Mouse (Mus musculus): ENCODE measurements around the gene Msantd3. TPM values are rescaled to one million over a fixed set of nuclear protein-coding genes. Genes with fewer than 3 reads are reported as not detected.

Msantd3 gene
- polyA plus RNA-seq, 1 experiment from 2014 or later: 31.2 TPM

GRCm38 (mm10) chr4:48555729-48556128 lies 16.0 kb downstream of the Msantd3 start:
- Histone ChIP-seq H3K36me3 (peaks cover 58% of the 10 kb centered on the region), H3K4me2 (no peak overlapping the region), H3K27me3 (replicated peaks) (no peaks in the 10 kb centered on the region), H3K9ac (no peak overlapping the region), H3K27ac (ENCODE audit: poor library complexity, severe bottlenecking) (no peak overlapping the region), H3K4me3 (no peak overlapping the region), H3K9me3 (replicated peaks) (no peaks in the 10 kb centered on the region), H3K4me1 (replicated peaks) (no peaks in the 10 kb centered on the region)
- no peak for ATAC-seq (ENCODE audit: insufficient number of reproducible peaks, low FRiP score)
- 16% methylated on average over 3 of the region's 3 CpGs for WGBS

DNA sequence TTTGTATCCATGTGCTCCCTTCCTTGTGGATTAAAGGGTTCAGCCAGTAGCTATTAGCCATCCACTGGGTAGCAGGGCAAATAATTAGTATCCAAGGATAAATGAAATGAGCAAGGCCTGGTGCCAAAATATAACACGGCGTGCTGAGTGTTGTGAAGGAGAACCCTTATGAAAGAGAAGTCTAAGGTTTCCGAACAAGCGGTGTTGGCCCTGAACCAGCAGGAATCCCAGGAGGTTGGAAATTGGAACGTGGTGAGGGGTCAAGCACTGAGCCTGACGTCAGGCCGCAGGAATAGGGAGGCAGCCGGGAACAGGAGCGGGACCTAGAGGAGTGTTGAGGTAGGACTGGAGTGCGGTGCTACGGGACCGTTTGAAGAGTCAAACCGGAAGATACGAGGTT lies 19.9 kb downstream of the Msantd3 start:
- no peaks in the 10 kb centered on the region for H3K4me1 ChIP-seq (replicated peaks)
- no peaks in the 10 kb centered on the region for H3K9me3 ChIP-seq (replicated peaks)
- no peak overlapping the region for H3K9ac ChIP-seq
- no peak overlapping the region for H3K27ac ChIP-seq (ENCODE audit: poor library complexity, severe bottlenecking)
- no peak overlapping the region for H3K4me3 ChIP-seq
- WGBS: 86% methylated on average over 14 of the region's 14 CpGs
- ATAC-seq (ENCODE audit: insufficient number of reproducible peaks, low FRiP score): no peak
- no peaks in the 10 kb centered on the region for H3K27me3 ChIP-seq (replicated peaks)
- peaks cover 60% of the 10 kb centered on the region for H3K36me3 ChIP-seq
- no peak overlapping the region for H3K4me2 ChIP-seq

DNA sequence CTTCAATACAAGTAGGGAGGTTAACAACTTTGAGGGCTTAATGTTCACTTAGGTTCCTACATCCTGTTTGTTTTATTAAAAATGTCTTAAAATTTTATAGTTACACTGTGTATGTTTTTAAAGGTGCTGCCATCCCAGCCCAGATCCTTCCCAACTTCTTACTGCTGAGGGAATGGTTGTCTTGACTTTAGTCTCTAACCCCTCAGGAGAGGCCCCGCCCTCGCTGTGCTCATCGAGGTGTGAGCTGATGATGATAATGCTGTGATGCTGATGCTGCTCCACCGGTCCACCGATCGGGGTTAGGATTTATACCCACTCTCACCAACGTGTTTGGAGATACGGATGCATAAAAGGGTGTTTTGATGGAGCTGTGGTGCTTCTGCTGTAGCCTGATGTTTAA lies 22.1 kb downstream of the Msantd3 start:
- Histone ChIP-seq H3K4me3 (no peak overlapping the region), H3K36me3 (peaks cover 49% of the 10 kb centered on the region), H3K27me3 (replicated peaks) (no peaks in the 10 kb centered on the region), H3K9me3 (replicated peaks) (no peaks in the 10 kb centered on the region), H3K27ac (ENCODE audit: poor library complexity, severe bottlenecking) (no peak overlapping the region), H3K9ac (no peak overlapping the region), H3K4me2 (no peak overlapping the region), H3K4me1 (replicated peaks) (peaks cover 13% of the 10 kb centered on the region)
- no peak for ATAC-seq (ENCODE audit: insufficient number of reproducible peaks, low FRiP score)
- 91% methylated on average over 8 of the region's 8 CpGs for WGBS

- Histone ChIP-seq H3K27me3 (replicated peaks) (no peaks in the 10 kb centered on the region), H3K4me2 (no peak overlapping the region), H3K4me3 (no peak overlapping the region), H3K27ac (ENCODE audit: poor library complexity, severe bottlenecking) (no peak overlapping the region), H3K9ac (no peak overlapping the region), H3K36me3 (peaks cover 28% of the 10 kb centered on the region), H3K9me3 (replicated peaks) (no peaks in the 10 kb centered on the region), H3K4me1 (replicated peaks) (peaks cover 19% of the 10 kb centered on the region)
- no peak for ATAC-seq (ENCODE audit: insufficient number of reproducible peaks, low FRiP score)
These were observed 25.2 kb downstream of the Msantd3 start for GRCm38 (mm10) chr4:48564962-48565361.

- no peak overlapping the region for H3K4me3 ChIP-seq
- WGBS: 85% methylated on average over 7 of the region's 7 CpGs
- no peak overlapping the region for H3K4me2 ChIP-seq
- H3K36me3 ChIP-seq: no peaks in the 10 kb centered on the region
- H3K9me3 ChIP-seq (replicated peaks): no peaks in the 10 kb centered on the region
- no peak for ATAC-seq (ENCODE audit: insufficient number of reproducible peaks, low FRiP score)
- no peak overlapping the region for H3K9ac ChIP-seq
- H3K27ac ChIP-seq (ENCODE audit: poor library complexity, severe bottlenecking): no peak overlapping the region
- H3K27me3 ChIP-seq (replicated peaks): no peaks in the 10 kb centered on the region
- peaks cover 24% of the 10 kb centered on the region for H3K4me1 ChIP-seq (replicated peaks)
These were observed 36.6 kb downstream of the Msantd3 start for GRCm38 (mm10) chr4:48576361-48576760.

- H3K27ac ChIP-seq (ENCODE audit: poor library complexity, severe bottlenecking): no peak overlapping the region
- no peaks in the 10 kb centered on the region for H3K9me3 ChIP-seq (replicated peaks)
- 97% methylated on average over 1 of the region's 1 CpGs for WGBS
- H3K4me1 ChIP-seq (replicated peaks): peaks cover 25% of the 10 kb centered on the region
- H3K27me3 ChIP-seq (replicated peaks): no peaks in the 10 kb centered on the region
- H3K4me3 ChIP-seq: no peak overlapping the region
- H3K9ac ChIP-seq: no peak overlapping the region
- no peaks in the 10 kb centered on the region for H3K36me3 ChIP-seq
- ATAC-seq (ENCODE audit: insufficient number of reproducible peaks, low FRiP score): no peak
- H3K4me2 ChIP-seq: no peak overlapping the region
These were observed 38.1 kb downstream of the Msantd3 start for GRCm38 (mm10) chr4:48577831-48578230.

GRCm38 (mm10) chr4:48578399-48578798 lies 38.7 kb downstream of the Msantd3 start:
- H3K4me2 ChIP-seq: no peak overlapping the region
- no peaks in the 10 kb centered on the region for H3K9me3 ChIP-seq (replicated peaks)
- H3K27me3 ChIP-seq (replicated peaks): no peaks in the 10 kb centered on the region
- no peak for ATAC-seq (ENCODE audit: insufficient number of reproducible peaks, low FRiP score)
- no peak overlapping the region for H3K27ac ChIP-seq (ENCODE audit: poor library complexity, severe bottlenecking)
- H3K9ac ChIP-seq: no peak overlapping the region
- H3K4me1 ChIP-seq (replicated peaks): peaks cover 25% of the 10 kb centered on the region
- no peaks in the 10 kb centered on the region for H3K36me3 ChIP-seq
- H3K4me3 ChIP-seq: no peak overlapping the region
- 47% methylated on average over 4 of the region's 4 CpGs for WGBS

DNA sequence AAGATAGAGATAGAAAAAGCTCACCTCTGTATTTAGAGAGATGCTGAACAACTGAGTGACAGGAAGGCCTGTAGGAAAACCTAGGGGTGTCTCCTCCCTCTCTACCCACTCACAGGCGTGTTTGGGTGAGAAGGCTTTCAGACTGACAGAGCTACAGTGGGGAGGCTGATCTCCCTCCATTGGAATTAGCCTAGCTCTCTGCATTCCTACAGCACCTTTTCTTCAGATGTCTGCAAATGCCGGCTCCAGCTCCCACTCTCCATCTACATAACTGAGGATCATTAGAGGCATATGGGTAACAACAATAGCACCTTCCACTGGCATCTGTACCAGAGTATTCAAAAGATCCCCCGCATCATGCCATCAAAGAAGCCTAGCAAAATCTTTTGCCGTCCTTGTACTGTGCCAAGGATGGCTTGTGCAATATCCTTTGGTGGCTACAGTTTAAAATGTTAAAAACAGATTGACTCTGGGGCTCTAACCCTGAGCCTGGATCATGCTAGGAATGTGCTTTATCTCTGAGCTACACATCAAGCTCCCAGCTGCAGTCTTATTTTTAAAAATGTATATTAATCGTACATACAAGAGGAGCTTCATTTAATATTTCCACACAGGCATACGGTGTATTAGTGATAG lies 39.9 kb downstream of the Msantd3 start:
- Histone ChIP-seq H3K4me1 (replicated peaks) (peaks cover 27% of the 10 kb centered on the region), H3K36me3 (no peaks in the 10 kb centered on the region), H3K9ac (no peak overlapping the region), H3K9me3 (replicated peaks) (no peaks in the 10 kb centered on the region), H3K4me3 (no peak overlapping the region), H3K27ac (ENCODE audit: poor library complexity, severe bottlenecking) (no peak overlapping the region), H3K27me3 (replicated peaks) (no peaks in the 10 kb centered on the region), H3K4me2 (no peak overlapping the region)
- ATAC-seq (ENCODE audit: insufficient number of reproducible peaks, low FRiP score): no peak
- 57% methylated on average over 6 of the region's 6 CpGs for WGBS

DNA sequence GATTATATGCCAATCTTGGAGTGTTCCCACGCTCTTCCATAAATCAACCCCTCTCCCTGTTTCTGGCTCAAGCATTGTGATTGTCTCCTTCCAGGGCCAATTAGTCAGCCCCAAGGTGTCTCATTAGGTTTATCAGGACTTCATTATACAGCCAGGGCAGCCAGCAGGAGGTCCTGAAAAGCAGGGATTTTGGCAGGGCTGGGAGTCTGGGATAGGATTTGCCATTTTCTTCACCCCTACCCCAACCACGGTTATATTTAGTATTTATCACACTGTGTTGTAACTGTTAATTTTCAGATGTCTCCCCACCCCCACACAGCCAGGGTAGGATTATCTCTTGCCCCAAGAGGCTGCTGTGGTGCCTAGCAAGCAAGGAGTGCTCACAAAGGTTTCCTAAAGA lies 41.5 kb downstream of the Msantd3 start:
- no peak for ATAC-seq (ENCODE audit: insufficient number of reproducible peaks, low FRiP score)
- Histone ChIP-seq H3K36me3 (no peaks in the 10 kb centered on the region), H3K4me3 (no peak overlapping the region), H3K27ac (ENCODE audit: poor library complexity, severe bottlenecking) (no peak overlapping the region), H3K27me3 (replicated peaks) (no peaks in the 10 kb centered on the region), H3K4me1 (replicated peaks) (peaks cover 27% of the 10 kb centered on the region), H3K9me3 (replicated peaks) (no peaks in the 10 kb centered on the region), H3K9ac (no peak overlapping the region), H3K4me2 (no peak overlapping the region)
- WGBS: 17% methylated on average over 2 of the region's 2 CpGs

- Histone ChIP-seq H3K4me3 (no peak overlapping the region), H3K4me1 (replicated peaks) (peaks cover 30% of the 10 kb centered on the region), H3K9me3 (replicated peaks) (no peaks in the 10 kb centered on the region), H3K4me2 (no peak overlapping the region), H3K36me3 (no peaks in the 10 kb centered on the region), H3K27me3 (replicated peaks) (no peaks in the 10 kb centered on the region), H3K9ac (no peak overlapping the region), H3K27ac (ENCODE audit: poor library complexity, severe bottlenecking) (no peak overlapping the region)
- no peak for ATAC-seq (ENCODE audit: insufficient number of reproducible peaks, low FRiP score)
- 70% methylated on average over 3 of the region's 3 CpGs for WGBS
These were observed 42.3 kb downstream of the Msantd3 start for GRCm38 (mm10) chr4:48581993-48582392.

- no peak overlapping the region for H3K9ac ChIP-seq
- H3K27ac ChIP-seq (ENCODE audit: poor library complexity, severe bottlenecking): no peak overlapping the region
- H3K27me3 ChIP-seq (replicated peaks): no peaks in the 10 kb centered on the region
- H3K36me3 ChIP-seq: peaks cover 3% of the 10 kb centered on the region; the same call in 1 of the 2 replicates
- WGBS: 75% methylated on average over 2 of the region's 2 CpGs
- H3K4me1 ChIP-seq (replicated peaks): peaks cover 30% of the 10 kb centered on the region
- H3K4me2 ChIP-seq: no peak overlapping the region
- H3K9me3 ChIP-seq (replicated peaks): no peaks in the 10 kb centered on the region
- ATAC-seq (ENCODE audit: insufficient number of reproducible peaks, low FRiP score): no peak
- H3K4me3 ChIP-seq: no peak overlapping the region
These were observed 43.2 kb downstream of the Msantd3 start for GRCm38 (mm10) chr4:48582941-48583340.

All from heart, embryonic 12.5 days (tissue).